27 mouse cellular contexts compared by ENCODE assay signal in the genomic region with DNA sequence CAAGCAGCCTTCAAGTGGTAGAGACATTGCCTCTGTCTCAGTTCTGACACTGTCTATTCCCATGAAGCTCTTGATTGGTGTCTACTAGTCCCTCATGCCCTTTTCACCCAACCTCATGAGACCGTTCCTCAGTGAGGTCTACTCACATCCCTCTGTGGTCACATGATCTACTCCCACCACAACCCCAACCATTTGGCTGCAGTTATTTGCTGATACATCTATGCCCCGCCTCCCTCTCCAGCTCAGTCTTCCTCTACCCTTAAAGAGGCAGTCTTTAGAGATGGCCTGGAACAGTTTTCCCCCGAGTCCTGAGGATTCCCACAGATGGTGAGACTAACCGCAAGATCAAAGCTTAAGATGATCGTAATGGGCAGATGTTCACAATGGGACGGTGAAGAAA. TPM values are rescaled to one million over a fixed set of nuclear protein-coding genes. Genes with fewer than 3 reads are reported as not detected.
DNase-seq lines count a peak whose midpoint lies in the region; ATAC-seq lines count a peak whose summit lies in the region.
"Had no signal": no experiment of that assay in that cellular context is flagged by ENCODE, and none has a peak within 500 bp of the region (broad histone marks: within the 10 kb centered on the region; RNA-seq: fewer than 3 reads in every experiment).

No protein-coding gene starts in this region.

- peaks cover 27% of the 10 kb centered on the region for H3K4me1 ChIP-seq in hindbrain, embryonic 13.5 days (replicated peaks)
- no peaks in the 10 kb centered on the region for H3K4me1 ChIP-seq in hindbrain, embryonic 11.5 days (replicated peaks; ENCODE audit: control insufficient read depth, insufficient read depth, low read length)
- H3K4me1 ChIP-seq in neural tube, embryonic 13.5 days (replicated peaks), result peaks cover 24% of the 10 kb centered on the region
- peaks cover 8% of the 10 kb centered on the region for H3K4me1 ChIP-seq in neural tube, embryonic 15.5 days
- H3K4me1 ChIP-seq in neural tube, embryonic 14.5 days (ENCODE audit: control insufficient read depth, insufficient read depth, low read length), result peaks cover 7% of the 10 kb centered on the region; the same call in 1 of the 2 replicates
- H3K4me1 ChIP-seq: liver, embryonic 15.5 days had no signal

- WGBS in hindbrain, embryonic 13.5 days, result 87% methylated on average over 6 of the region's 6 CpGs
- WGBS in hindbrain, embryonic 11.5 days, result 88% methylated on average over 6 of the region's 6 CpGs
- 78% methylated on average over 6 of the region's 6 CpGs for WGBS in neural tube, embryonic 13.5 days
- 73% methylated on average over 6 of the region's 6 CpGs for WGBS in neural tube, embryonic 15.5 days
- WGBS in neural tube, embryonic 14.5 days, result 78% methylated on average over 6 of the region's 6 CpGs

- no peaks in the 10 kb centered on the region for H3K9me3 ChIP-seq in hindbrain, embryonic 13.5 days
- no peaks in the 10 kb centered on the region for H3K9me3 ChIP-seq in hindbrain, embryonic 11.5 days (ENCODE audit: control insufficient read depth, low read length)
- no peaks in the 10 kb centered on the region for H3K9me3 ChIP-seq in neural tube, embryonic 13.5 days
- H3K9me3 ChIP-seq in neural tube, embryonic 15.5 days (replicated peaks), result no peaks in the 10 kb centered on the region
- no peaks in the 10 kb centered on the region for H3K9me3 ChIP-seq in neural tube, embryonic 14.5 days (ENCODE audit: control insufficient read depth, low read length)
- H3K9me3 ChIP-seq: heart, embryonic 13.5 days; limb, embryonic 15.5 days; liver, embryonic 15.5 days had no signal

- peak; percentile 15 for ATAC-seq in hindbrain, embryonic 13.5 days (ENCODE audit: low FRiP score)
- no peak for ATAC-seq in hindbrain, embryonic 11.5 days (ENCODE audit: low FRiP score)
- no peak for ATAC-seq in neural tube, embryonic 13.5 days (ENCODE audit: low read depth)
- ATAC-seq in neural tube, embryonic 15.5 days (ENCODE audit: low FRiP score), result no peak
- ATAC-seq in neural tube, embryonic 14.5 days (ENCODE audit: low read depth), result peak; percentile 15; the same call in 1 of the 2 replicates
- ATAC-seq: inflammation-experienced regulatory T-cells, adult 6 months had no signal

- 0 out of 2 replicates have a peak, but pooled peaks cover 4% of the 10 kb centered on the region for H3K27me3 ChIP-seq in hindbrain, embryonic 13.5 days
- H3K27me3 ChIP-seq in hindbrain, embryonic 11.5 days (ENCODE audit: control insufficient read depth, insufficient read depth, low read length), result no peaks in the 10 kb centered on the region
- peaks cover 8% of the 10 kb centered on the region; the same call in 1 of the 2 replicates for H3K27me3 ChIP-seq in neural tube, embryonic 13.5 days
- H3K27me3 ChIP-seq in neural tube, embryonic 15.5 days (replicated peaks), result no peaks in the 10 kb centered on the region
- H3K27me3 ChIP-seq in neural tube, embryonic 14.5 days (ENCODE audit: control insufficient read depth, insufficient read depth, low read length), result no peaks in the 10 kb centered on the region
- H3K27me3 ChIP-seq: limb, embryonic 15.5 days; liver, embryonic 15.5 days had no signal

- no peak overlapping the region for H3K4me2 ChIP-seq in hindbrain, embryonic 13.5 days
- no peak overlapping the region for H3K4me2 ChIP-seq in hindbrain, embryonic 11.5 days (replicated peaks; ENCODE audit: low read depth, low read length)
- H3K4me2 ChIP-seq in neural tube, embryonic 13.5 days, result no peak overlapping the region
- H3K4me2 ChIP-seq in neural tube, embryonic 15.5 days, result no peak overlapping the region
- no peak overlapping the region for H3K4me2 ChIP-seq in neural tube, embryonic 14.5 days (ENCODE audit: low read depth, low read length)
- H3K4me2 ChIP-seq: heart, embryonic 13.5 days; limb, embryonic 15.5 days; liver, embryonic 15.5 days; midbrain, embryonic 11.5 days had no signal

- peak; percentile 38 for DNase-seq in cerebellum, adult 11-12 months
- DNase-seq in cerebellum, postnatal 36 days, result no peak
- no peak for DNase-seq in hindbrain, embryonic 11.5 days (ENCODE audit: low spot score)
- no peak for DNase-seq in adrenal gland, postnatal 25 days
- DNase-seq: heart, postnatal 14 days; kidney, adult 18-20 months; kidney, postnatal 10 days; thymus, adult 2 months; thymus, postnatal 4 days had no signal

- H3K27ac ChIP-seq in hindbrain, embryonic 13.5 days, result peak overlapping the region; percentile 61; the same call in 1 of the 2 replicates
- no peak overlapping the region for H3K27ac ChIP-seq in hindbrain, embryonic 11.5 days (ENCODE audit: low read depth, low read length)
- H3K27ac ChIP-seq in neural tube, embryonic 13.5 days (replicated peaks), result peak overlapping the region; percentile 25; the same call in 1 of the 2 replicates
- no peak overlapping the region for H3K27ac ChIP-seq in neural tube, embryonic 15.5 days (replicated peaks)
- H3K27ac ChIP-seq in neural tube, embryonic 14.5 days (ENCODE audit: low read depth, low read length), result no peak overlapping the region
- H3K27ac ChIP-seq: heart, adult 2 months; heart, embryonic 13.5 days; limb, embryonic 15.5 days; liver, embryonic 15.5 days; macrophage; stomach, postnatal 0 days had no signal

- H3K9ac ChIP-seq in hindbrain, embryonic 13.5 days, result no peak overlapping the region
- no peak overlapping the region for H3K9ac ChIP-seq in hindbrain, embryonic 11.5 days (ENCODE audit: low read depth, low read length)
- H3K9ac ChIP-seq in neural tube, embryonic 13.5 days, result no peak overlapping the region
- no peak overlapping the region for H3K9ac ChIP-seq in neural tube, embryonic 15.5 days (replicated peaks)
- no peak overlapping the region for H3K9ac ChIP-seq in neural tube, embryonic 14.5 days (replicated peaks; ENCODE audit: low read depth, low read length)
- H3K9ac ChIP-seq: heart, embryonic 13.5 days; limb, embryonic 15.5 days; liver, embryonic 15.5 days had no signal

- H3K4me3 ChIP-seq in hindbrain, embryonic 13.5 days, result no peak overlapping the region
- no peak overlapping the region for H3K4me3 ChIP-seq in hindbrain, embryonic 11.5 days (ENCODE audit: low read depth, low read length)
- no peak overlapping the region for H3K4me3 ChIP-seq in neural tube, embryonic 13.5 days
- no peak overlapping the region for H3K4me3 ChIP-seq in neural tube, embryonic 15.5 days (replicated peaks)
- H3K4me3 ChIP-seq in neural tube, embryonic 14.5 days (ENCODE audit: low read depth, low read length), result no peak overlapping the region
- H3K4me3 ChIP-seq: heart, adult 2 months; heart, embryonic 13.5 days; limb, embryonic 15.5 days; liver, embryonic 15.5 days had no signal

- no peaks in the 10 kb centered on the region for H3K36me3 ChIP-seq in hindbrain, embryonic 13.5 days
- H3K36me3 ChIP-seq in hindbrain, embryonic 11.5 days (ENCODE audit: control insufficient read depth, insufficient read depth, low read length), result no peaks in the 10 kb centered on the region
- H3K36me3 ChIP-seq in neural tube, embryonic 13.5 days, result no peaks in the 10 kb centered on the region
- H3K36me3 ChIP-seq in neural tube, embryonic 15.5 days, result no peaks in the 10 kb centered on the region
- H3K36me3 ChIP-seq in neural tube, embryonic 14.5 days (ENCODE audit: control insufficient read depth, insufficient read depth, low read length), result no peaks in the 10 kb centered on the region
- H3K36me3 ChIP-seq: heart, embryonic 13.5 days; limb, embryonic 15.5 days; liver, embryonic 15.5 days had no signal

RNA-seq across cellular contexts. Expression of gene Edn2, which starts 27.2 kb away (rescaled TPM):
- polyA plus RNA-seq in hindbrain, embryonic 13.5 days (2015; fragmentation: Nextera tagmentation; extraction: Ambion mirVana), result 0.12 TPM in 1 of 2 replicates, not detected in the other
- polyA plus RNA-seq in hindbrain, embryonic 11.5 days (2014; fragmentation: Nextera tagmentation; extraction: Ambion mirVana), result not detected in 2 replicates
- polyA plus RNA-seq in neural tube, embryonic 13.5 days (2015; fragmentation: Nextera tagmentation; extraction: Ambion mirVana), result 0.21 and 0.47 TPM in 2 replicates
- polyA plus RNA-seq in neural tube, embryonic 15.5 days (2015; fragmentation: Nextera tagmentation; extraction: Ambion mirVana), result 0.14 and 1.3 TPM in 2 replicates
- polyA plus RNA-seq in neural tube, embryonic 14.5 days (2014; fragmentation: Nextera tagmentation; extraction: Ambion mirVana), result 0.32 TPM in 1 of 2 replicates, not detected in the other
- total RNA-seq in adrenal gland, postnatal 25 days (2021), result not detected in 2 replicates
- total RNA-seq: adrenal gland, adult 2 months; gastrocnemius, postnatal 25 days; heart, adult 2 months; heart, postnatal 14 days; layer of hippocampus, adult 18-20 months; layer of hippocampus, postnatal 14 days; left cerebral cortex, postnatal 4 days; neutrophil, adult 5-6 weeks had no signal
- polyA plus RNA-seq: adrenal gland, adult 2 months; inflammation-experienced regulatory T-cells, adult 6 months; liver, embryonic 15.5 days; macrophage; midbrain, embryonic 11.5 days had no signal

Comparison
In these comparisons a context has a peak if more than half of its experiments do, and no peak if none do; other contexts are left out.
1. ATAC-seq: peak in hindbrain, embryonic 13.5 days (single experiment) and neural tube, embryonic 14.5 days (single experiment); none in hindbrain, embryonic 11.5 days (single experiment), neural tube, embryonic 13.5 days (single experiment) and neural tube, embryonic 15.5 days (single experiment).
2. H3K27ac ChIP-seq: peak in hindbrain, embryonic 13.5 days (single experiment) and neural tube, embryonic 13.5 days (single experiment); none in hindbrain, embryonic 11.5 days (single experiment), neural tube, embryonic 15.5 days (single experiment) and neural tube, embryonic 14.5 days (single experiment).